Mouse (Mus musculus) megakaryocyte progenitor cell, adult 5-6 weeks (primary cell): ENCODE data around the gene Strip2. TPM values are rescaled to one million over a fixed set of nuclear protein-coding genes. Genes with fewer than 3 reads are reported as not detected.
A peak's percentile ranks its signal among the peaks of the same experiment; 100 is the strongest.

Experiments
- ATAC-seq: replicated peaks from 2 replicates; pipeline ENCODE4 v1.8.0; 2016; ENCODE audit warnings: mild to moderate bottlenecking, moderate TSS enrichment, inconsistent platforms; ENCODE audit not compliant: poor library complexity
- total RNA-seq, 2 experiments: library from RNA; stranded (forward) in 1 of 2; stranded (reverse) in 1 of 2; fragments of 157-497, 149-512 nt in 1 of 2; fragments of 200-1000 nt in 1 of 2; gene quantifications; 2 replicates each; pipeline versions ENCODE4 v1.2.3 to v1.2.4; 2015 to 2017

The Strip2 gene
- total RNA-seq (2015) (0.30 and 0.54 TPM in 2 replicates), total RNA-seq (2017) (0.17 and 0.30 TPM in 2 replicates)

DNA sequence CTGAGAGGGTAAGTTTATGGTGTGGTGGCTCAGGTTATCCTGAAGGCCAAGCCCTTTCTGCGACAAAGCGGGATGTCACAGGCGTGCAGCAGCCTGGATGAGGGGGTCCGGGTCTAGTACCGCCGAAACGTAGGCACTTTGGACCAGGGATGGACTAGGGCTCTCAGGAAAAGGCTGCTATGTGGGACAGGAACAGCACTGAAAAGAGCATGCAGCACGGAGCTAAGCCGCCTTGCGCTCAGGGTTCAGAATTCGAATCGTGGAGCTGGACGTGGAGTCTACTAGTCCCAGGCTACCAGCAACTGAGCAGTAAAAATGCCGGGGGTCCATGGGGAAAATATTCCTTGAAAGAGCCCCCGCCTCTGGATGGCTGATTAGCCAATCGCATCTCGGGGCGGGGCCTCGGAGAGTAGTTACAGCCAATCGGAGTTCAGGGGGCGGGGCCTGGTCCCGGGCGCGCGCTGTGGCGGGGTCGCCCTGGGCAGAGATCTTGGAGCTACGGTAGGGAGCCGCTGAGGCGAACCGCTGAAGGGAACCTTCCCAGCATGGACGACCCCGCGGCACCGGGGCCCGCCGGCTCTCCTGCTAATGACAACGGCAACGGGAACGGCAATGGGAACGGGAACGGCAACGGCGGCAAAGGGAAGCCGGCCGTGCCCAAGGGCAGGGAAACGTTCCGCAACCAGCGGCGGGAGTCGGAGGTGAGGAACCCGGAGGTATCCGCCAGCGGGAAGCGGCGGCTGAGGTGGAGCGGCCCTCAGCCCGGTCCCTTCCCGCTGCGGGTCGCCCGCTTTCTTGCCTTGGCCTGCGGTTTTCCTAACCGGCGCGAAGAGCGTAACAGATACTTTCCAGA lies at the start of gene Strip2:
Gene Strip2, plus strand, starts transcription at position 483 of the 853 bp plus-strand sequence.
- peak; percentile 96 for ATAC-seq

DNA sequence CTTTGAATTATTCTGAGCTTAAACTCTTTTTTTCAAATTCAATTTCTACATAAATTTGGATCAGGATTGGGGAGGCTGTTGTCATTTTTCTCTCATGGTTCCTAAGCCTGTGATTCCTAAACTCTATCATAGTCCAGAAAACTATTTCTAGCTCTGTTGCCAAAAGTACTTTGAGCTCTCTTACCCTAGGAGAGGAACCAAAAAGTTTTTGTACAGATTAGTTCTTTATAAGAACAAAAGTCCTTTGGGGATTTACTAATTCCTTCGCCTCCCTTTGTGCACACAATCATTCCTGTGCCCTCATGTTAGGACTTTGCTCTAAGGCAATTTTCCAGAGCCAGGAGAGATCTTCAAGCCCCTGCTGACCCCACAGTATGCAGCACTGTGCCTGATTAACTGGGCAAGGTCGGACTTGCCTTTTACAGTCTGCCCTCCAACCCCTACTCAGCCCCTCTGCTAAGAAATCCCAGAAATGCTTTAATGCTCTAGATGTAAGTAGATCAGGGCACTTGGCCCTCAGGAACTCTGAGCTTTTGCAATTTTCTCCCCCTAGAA lies 48.4 kb upstream of the Strip2 start:
- ATAC-seq: no peak

DNA sequence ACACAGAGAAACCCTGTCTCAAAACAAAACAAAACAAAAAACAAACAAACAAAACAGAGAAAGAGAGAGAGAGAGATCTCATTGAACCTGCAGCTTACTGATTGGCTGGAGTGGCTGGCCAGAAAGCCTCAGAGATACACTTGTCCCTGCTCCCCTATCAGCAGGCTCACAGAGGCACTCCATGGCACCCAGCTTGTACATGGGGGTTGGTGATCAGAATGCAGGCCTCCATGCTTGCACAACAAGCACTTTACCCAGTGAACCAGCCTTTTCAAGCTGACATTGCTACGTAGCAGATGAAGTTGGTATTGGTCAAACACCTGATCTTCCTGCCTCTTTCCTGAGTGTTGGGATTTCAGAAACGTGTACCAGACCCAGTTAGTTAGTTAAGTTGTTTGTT lies 43.2 kb upstream of the Strip2 start:
- ATAC-seq: peak; percentile 26; the same call in 1 of the 2 replicates

DNA sequence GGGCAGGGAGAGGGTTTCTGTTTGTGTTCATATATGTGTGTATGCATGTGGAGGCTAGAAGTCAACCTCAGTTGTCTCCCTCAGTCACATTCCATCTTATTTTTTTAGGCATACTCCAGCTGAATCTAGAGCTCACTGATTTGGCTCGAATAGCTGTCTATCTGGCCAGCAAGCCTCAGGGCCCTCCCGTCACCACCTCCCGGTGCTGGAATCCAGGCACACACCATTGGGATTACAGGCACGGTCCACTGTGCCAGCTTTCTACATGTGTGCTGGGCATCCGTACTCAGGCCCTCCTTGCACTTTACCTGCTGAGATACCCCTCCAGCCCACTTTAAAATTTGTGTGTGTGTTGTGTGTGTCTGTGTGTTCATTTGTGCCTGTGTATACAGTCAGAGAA lies 41.2 kb upstream of the Strip2 start:
- no peak for ATAC-seq

DNA sequence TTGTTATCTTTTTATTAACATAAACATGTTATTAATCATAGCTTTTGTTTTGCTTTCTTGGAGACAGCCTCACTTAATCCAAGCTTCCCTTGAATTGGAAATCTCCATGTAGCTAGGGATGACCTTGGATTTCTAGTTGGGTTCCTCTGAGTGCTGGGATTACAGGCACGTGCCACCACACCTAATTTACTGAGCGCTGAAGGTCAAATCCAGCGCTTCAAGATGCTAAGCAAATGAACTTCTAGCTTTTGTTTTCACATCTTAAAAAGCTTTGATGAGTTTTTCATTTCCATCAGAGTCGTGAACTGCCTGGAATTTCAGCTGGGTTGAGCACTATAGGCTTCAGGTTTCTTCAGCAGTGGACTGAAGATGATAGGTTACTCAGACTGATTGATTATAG lies 40.0 kb upstream of the Strip2 start:
- no peak for ATAC-seq

DNA sequence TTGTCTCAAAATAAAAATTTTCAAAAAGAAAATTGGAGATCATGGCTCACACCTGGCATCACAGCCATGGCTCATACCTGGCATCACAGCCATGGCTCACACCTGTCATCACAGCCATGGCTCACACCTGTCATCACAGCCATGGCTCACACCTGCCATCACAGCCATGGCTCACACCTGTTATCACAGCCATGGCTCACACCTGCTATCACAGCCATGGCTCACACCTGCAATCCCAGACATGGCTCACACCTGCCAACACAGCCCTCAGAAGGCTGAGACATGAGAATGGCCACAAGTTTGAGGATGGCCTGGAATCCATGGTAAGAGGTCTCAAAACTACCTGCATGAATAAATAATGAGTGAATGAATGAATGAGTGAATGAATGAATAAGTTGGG lies 37.2 kb upstream of the Strip2 start:
- no peak for ATAC-seq

DNA sequence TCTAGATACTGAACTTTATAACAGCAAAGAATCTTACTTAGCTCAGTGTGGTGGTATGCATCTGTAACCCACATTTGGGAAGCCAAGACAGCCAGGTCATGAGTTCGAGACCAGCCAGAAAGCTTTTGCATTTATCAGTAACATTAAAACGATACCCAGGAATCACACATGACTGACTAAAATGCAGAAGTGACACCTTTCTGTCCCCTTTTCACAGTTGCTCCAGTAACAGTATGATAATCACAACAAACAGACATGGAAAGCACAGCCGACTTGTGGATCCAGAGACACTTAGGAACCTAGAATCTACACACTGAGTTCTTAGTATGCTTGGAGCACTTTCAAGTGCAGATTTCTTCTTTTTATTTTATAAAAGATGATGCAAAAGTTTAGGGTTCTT lies 36.0 kb upstream of the Strip2 start:
- ATAC-seq: no peak

DNA sequence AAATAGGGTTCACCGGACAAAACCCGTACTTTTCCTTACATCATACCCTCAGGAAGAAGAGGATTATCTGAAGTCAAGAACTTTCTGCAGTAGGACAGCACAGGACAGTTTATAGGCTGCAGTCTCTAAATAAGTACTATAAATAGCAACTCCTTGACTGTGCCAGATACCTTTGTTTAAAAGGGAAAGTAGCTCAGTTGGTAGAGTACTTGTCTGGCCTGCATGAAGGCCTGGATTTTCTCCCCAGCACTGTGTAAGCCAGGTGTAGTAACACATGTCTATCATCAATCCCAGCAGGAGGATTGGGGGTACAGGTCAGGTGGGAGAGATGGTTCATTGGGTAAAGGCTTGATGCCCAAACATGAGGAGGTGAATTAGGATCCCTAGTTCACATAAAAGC lies 34.9 kb upstream of the Strip2 start:
- no peak for ATAC-seq

DNA sequence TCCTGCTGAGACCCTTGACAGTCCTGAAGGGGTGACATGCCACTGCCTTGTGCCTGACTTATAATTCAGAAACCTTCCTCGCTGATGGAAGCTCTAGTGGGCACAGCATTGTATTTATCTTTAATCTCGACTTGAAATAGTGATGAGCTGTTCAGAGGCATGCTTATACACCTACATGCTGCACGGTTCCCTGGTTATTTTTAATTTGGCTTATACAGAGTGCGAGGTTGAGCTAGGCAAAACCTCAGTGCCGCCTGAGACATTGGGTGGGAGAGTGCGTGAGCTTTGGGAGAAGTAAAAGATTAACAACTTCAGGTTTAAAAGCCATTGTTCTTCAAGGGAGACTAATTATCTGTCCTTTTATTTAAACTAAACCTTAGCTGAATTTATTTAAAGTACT lies 33.9 kb upstream of the Strip2 start:
- ATAC-seq: no peak

DNA sequence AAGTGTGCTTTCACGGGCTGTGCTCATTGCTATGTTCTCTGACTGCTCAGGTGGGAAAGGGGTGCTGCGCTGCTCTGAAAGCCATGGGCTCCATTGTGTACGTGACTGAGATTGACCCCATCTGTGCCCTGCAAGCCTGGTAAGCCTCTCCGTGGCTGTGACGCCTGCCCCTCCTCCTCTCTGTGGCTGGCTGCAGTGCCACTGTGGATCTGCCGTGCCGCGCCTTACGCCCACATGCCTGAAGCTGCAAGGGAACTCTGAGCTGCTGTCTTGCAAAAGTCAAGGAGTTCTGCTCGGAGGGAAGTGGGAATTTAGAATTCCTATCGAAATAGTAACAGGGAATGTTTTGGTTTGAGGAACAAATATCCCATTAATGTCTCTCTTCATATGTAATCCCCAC lies 25.7 kb upstream of the Strip2 start:
- ATAC-seq: no peak

DNA sequence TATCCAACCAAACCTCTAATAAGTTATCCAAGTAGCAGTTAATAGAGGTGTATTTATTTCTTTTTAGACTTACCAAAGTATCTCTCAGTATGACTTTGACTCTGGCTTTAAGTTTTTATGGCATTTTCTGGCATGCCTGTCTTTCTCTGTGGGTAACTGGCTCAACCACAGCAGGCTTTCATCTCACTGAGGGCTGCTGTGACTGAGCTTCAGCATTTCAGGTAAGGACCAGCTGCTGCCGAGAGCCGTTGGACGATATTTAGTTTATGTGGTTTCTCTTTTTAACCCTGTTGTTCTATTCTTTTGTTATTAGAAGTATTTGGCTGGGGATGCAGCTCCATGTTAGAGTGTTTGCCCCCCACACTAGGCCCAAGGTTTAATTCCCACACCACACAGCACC lies 19.8 kb upstream of the Strip2 start:
- ATAC-seq: no peak

DNA sequence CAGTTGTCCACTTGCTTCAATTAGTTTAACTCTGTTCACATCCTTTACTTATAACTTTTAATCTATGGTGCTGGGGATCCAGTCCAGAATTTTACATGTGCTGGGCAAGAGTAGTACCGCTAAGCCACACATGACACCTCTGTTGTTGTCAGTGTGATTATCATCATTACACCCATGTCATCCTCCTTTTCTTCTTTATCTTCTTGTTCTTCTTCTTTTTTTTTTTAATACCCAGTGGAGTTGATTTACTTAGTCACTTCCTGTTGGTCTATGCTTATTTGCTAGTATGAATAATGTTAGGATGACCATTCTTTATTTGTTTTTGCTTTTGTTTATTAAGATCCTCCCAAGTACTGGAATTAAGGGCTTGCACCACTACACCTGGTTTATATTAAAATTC lies 15.4 kb upstream of the Strip2 start:
- no peak for ATAC-seq

DNA sequence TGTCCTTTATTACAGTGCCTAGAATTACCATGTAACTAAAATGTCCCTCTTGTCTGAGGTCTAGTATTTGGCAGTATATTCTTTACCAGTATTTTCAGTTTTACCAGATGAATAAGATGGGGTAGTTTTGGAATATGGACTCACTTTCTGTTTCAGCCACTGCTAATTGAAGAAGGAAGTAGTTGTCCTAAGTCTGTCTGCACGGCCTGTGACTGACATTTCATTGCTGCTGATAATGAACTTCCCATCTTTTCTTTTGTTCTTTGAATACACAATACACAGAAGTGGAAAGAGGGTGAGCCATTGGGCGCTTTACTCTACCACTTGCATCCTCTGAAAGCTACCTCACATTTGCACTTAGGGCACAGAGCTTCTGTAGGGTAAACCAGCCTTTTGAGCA lies 14.6 kb upstream of the Strip2 start:
- no peak for ATAC-seq

DNA sequence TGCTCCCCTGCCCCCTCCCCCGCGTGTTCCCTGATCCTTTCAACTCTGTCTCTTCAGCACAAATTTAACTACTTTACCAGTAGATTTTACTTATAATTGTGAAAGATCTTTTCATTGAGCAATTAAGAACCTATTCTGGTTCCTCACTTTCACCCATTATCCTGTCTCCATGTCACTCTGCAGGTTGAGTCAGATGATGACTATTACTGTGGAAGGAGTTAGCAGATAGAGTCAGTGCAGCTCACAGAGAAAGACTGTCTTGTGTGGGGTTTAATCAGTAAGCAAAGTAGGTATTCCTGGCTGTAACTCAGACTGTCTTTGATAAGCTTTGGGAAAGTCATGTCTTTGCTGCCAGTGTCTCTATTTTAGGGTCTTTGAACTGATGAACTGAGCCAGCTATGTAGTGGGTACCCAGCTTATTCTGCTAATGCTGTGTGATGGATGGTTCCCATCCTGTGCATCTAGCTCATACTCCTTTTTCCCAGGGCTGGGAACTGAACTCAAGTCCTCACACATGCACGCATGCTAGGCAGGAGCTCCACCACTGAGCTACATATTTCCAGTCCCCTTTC lies 13.4 kb upstream of the Strip2 start:
- no peak for ATAC-seq

DNA sequence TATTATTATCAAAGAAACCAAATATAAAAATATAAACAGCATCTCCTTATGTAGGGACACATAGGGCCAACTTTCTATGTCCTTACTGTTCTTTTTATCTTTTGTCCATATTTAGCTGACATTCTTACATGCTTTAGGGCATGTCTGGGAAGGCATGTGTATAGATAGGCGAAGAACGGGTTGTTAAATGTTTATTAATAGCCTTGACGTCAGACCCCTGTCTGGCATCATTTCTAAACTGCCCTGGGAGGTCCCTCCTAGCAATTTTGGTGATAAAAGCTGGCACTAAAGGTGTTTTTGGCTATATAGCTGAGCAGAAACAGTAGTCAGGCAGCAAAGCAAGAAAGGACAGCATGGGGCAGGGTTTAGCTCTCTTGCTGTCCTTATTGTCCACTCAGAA lies 12.5 kb upstream of the Strip2 start:
- no peak for ATAC-seq

DNA sequence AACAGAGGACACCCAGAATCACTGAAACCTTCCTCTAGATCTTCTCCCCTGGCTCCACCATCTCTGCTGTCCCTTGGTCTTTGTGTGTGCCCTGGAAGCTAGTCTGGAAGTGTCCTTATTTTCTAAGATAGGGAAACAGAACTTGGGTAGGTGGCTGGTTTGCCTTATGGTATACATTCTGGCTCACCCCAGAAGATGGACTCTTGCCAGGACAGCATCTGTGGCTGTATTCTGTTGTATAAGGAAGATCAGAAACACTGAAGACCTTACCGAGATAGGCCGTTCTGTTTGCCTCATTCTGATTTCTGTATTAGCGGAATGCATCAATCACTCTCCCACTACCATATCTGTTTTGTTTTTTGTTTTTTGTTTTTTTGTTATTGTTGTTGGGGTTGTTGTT lies 6.2 kb upstream of the Strip2 start:
- ATAC-seq: no peak

DNA sequence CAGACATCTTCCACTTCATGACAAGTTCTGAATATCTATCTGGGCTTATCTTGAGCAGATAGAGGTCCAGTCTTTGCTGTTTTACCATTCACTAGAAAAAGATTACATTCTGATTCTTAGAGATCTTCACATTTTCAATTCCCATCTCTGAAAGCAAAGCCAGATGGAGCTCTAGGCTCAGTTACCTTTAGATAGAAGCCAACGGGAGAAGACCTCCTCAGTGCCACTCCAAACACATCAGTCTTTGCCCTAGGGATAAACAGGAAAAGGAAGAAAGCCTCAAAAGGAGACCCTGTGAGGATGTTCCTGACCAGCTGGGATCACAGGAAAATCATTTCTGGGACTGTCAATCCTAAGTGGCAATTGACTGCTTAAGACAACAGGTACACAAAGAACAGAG lies 3.1 kb upstream of the Strip2 start:
- no peak for ATAC-seq

DNA sequence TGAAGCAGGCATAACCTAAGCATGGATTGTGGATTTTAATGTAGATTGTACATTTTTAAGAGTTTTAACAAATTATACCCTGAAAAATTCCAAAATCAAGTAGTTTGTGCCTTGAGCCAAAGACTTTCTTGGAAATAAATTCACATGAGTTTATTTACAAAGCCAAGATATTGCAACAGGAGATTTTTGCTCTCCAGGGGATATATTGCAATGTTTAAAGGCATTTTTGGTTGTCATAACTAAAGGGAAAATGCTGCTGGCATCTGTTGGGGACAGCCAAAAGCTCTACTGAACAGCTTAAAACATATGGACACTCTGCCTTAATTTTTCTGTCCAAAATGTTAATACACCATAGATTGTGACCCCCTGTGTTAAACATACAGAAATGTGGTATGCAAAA lies 2.7 kb upstream of the Strip2 start:
- ATAC-seq: no peak

DNA sequence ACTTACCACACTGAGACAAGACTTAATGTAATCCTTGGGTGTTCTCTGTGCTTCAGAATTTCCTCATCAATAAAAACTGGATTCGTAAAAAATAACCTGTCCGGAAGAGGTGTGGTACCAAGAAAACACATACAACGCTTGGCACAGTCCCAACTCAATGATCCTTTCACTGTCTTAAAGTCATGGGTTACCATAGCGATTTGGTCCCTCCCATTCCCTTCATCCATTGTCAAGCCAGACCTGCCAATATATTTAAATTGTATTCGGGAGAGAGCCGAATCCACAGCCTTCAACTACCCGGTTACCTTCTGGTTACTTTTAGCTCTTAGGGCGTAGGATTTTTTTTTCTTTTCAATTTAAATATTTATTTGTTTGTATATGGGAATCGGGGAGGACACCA lies 976 bp upstream of the Strip2 start:
- no peak for ATAC-seq

DNA sequence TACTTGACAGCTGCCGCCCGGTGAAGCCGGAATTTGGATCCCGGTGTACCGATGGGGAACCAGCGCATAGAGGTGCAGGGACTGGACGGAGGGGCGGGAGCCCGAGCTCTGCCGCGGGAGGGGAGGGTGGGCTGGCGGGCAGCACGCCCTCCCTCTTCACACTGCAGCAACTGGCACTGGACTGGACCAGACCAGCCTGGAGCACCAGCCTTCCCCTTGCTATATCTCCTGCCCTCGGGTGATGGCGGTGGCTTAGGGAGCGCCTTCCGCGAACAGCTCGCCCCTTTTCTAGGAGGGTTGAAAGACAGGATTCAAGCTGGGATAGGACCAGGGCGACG lies 540 bp downstream of the Strip2 start:
- peak; percentile 43; the same call in 1 of the 2 replicates for ATAC-seq

DNA sequence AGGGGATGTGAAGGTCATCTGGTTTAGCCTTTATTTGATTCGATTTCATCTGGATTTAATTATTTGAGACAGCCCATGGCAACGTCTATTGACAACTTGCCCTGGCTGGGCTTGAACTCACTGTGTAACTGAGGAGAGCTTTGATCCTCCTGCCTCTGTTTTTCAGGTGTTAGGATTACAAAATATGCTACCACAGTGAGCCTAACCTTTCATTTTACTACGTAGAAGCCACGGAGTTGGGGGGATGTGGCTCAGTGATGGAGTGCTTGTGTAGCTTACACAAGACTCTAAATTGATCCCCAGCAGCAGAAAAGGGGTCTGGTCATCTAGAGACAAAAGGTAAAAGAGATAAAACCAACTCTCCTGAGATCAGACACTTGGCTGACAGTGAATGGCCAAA lies 1.1 kb downstream of the Strip2 start:
- ATAC-seq: no peak

DNA sequence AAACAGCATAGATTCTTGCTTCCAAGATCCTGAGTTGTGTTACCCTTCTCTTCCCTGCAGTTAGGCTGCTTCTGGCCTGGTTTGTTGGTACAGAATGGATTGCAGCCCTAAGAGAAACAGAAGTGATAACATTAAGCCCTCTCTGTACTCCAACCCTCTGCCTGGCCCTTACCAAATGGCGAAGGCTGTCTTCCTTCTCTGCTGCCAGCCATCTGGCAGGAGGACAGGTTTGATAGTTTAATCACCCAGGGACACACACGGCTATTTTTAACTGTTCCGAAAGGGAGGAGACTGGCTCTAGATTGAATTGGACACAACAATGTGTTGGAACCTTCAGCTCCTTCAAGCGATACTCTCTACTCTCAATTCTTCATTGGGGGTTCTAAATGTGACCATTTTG lies 6.7 kb downstream of the Strip2 start:
- ATAC-seq: peak; percentile 79
